Comparison of ENCODE assay signal across 1 mouse cellular context in the genomic region with DNA sequence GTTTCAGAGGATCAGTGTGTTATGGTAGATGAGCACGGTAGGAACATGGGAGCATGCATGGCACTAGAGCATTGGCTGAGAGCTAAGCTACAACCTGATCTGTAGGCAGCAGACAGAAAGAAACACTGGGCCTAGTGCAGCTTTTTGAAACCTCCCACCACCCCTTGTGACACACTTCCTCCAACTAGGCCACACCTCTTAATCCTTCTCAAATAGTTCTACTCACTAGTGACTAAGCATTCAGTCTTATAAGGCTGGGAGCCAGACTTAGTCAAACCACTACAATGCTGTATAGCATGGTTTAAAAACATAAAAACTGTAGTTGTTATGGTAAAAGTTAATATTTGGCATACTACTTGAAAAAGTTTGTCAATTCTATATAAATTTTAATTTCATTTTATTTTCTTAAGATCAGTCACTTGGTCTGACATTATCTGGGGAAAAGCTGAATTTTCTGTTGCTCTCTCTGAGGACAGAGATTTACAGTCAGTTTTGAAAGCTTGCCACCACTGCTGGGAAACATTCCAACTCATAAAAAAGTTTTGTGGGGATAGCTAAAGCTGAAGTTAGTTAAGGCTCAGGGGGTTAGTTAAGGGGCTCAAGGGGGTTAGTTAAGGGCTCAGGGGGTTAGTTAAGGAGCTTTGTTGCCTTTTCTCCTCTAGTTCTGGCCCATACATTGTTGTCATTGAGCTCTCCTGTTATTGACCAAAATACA.
TF ChIP-seq lines count a peak whose summit lies in the region.

No protein-coding gene starts in this region.

TF ChIP-seq in MEL, 35 proteins besides CTCF, POLR2A, EP300 and RAD21:
- TF ChIP-seq BHLHE40 (IDR thresholded peaks at IDR 0.05; ENCODE audit: borderline replicate concordance, low read depth, low read length) (no peak), MYB (IDR thresholded peaks at IDR 0.05; ENCODE audit: low read depth, low read length) (no peak), POLR2AphosphoS5 (IDR thresholded peaks at IDR 0.05; ENCODE audit: borderline replicate concordance, low read depth, low read length) (no peak), UBTF (IDR thresholded peaks at IDR 0.05; ENCODE audit: borderline replicate concordance, insufficient read depth, low read depth, low read length) (no peak), SMC3 (IDR thresholded peaks at IDR 0.05; ENCODE audit: low read depth, low read length) (no peak), MAZ (IDR thresholded peaks at IDR 0.05; ENCODE audit: low read depth, low read length) (no peak), MYC (IDR thresholded peaks at IDR 0.05; ENCODE audit: low read depth, low read length) (no peak), ETS1 (IDR thresholded peaks at IDR 0.05; ENCODE audit: low read depth, low read length) (no peak), SIN3A (IDR thresholded peaks at IDR 0.05; ENCODE audit: low read length) (no peak), CHD2 (IDR thresholded peaks at IDR 0.05; ENCODE audit: low read length) (no peak), ZKSCAN1 (IDR thresholded peaks at IDR 0.05; ENCODE audit: low read depth, low read length) (no peak), ZNF384 (IDR thresholded peaks at IDR 0.05; ENCODE audit: low read depth, low read length) (no peak), ELF1 (IDR thresholded peaks at IDR 0.05; ENCODE audit: low read depth, low read length) (no peak), USF1 (IDR thresholded peaks at IDR 0.05; ENCODE audit: low read depth, low read length) (no peak), MEF2A (IDR thresholded peaks at IDR 0.05; ENCODE audit: extremely low read depth, insufficient replicate concordance, low read depth, low read length, poor library complexity, severe bottlenecking) (no peak), CHD1 (IDR thresholded peaks at IDR 0.05; ENCODE audit: low read depth, low read length) (no peak), E2F4 (IDR thresholded peaks at IDR 0.05; ENCODE audit: borderline replicate concordance, low read depth, low read length) (no peak), MXI1 (IDR thresholded peaks at IDR 0.05; ENCODE audit: low read depth, low read length) (no peak), ZMIZ1 (IDR thresholded peaks at IDR 0.05; ENCODE audit: low read depth, low read length) (no peak)
